Mouse (Mus musculus) c-Kit-positive CD71-positive TER-119-positive erythroid progenitor cells, embryonic 14.5 days (primary cell): ENCODE results near the gene Zfp423.

Experiments used
- DNase-seq: peaks from one replicate; pipeline ENCODE4 v3.0.0-alpha.2; 2013; ENCODE audit warnings: low spot score

Zfp423 gene

DNA sequence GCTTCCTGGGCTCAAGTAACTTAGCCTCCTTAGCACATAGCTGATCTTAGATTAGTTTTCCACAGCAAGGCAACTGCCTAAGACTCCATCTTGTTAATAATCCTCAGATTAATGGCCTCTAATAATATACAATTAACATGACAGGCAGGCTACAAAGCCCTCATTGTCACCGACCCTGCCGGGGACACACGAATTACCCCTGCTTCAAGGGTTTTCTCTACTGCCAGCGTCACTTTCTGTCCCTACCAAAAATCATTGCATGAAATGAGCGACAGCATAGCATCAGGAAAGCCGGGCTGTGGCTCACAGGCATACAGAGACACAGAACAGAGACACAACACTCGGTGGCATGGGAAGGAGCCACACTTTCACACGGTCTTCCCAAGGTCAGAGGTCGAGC is 262.3 kb downstream of the Zfp423 start:
- no peak for DNase-seq

DNA sequence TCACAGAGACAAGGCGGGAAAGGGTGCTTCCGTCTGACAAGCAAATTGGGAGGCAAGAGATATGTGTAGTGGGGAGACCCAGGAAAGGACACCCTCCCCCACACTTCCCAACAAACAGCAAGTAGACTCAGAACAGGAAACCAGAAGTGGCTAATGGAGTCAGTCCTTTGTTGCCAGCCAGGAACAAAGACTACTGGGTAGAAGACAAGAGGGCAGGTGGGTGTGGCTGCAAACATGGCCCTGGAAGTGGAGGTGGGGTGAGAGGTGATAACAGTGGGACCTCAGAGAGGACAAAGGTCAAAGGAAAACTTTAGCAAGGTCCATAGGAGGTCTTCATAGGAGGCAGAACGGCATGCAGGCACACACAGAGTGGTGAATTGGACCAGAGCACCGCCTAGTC is 265.7 kb downstream of the Zfp423 start:
- no peak for DNase-seq

DNA sequence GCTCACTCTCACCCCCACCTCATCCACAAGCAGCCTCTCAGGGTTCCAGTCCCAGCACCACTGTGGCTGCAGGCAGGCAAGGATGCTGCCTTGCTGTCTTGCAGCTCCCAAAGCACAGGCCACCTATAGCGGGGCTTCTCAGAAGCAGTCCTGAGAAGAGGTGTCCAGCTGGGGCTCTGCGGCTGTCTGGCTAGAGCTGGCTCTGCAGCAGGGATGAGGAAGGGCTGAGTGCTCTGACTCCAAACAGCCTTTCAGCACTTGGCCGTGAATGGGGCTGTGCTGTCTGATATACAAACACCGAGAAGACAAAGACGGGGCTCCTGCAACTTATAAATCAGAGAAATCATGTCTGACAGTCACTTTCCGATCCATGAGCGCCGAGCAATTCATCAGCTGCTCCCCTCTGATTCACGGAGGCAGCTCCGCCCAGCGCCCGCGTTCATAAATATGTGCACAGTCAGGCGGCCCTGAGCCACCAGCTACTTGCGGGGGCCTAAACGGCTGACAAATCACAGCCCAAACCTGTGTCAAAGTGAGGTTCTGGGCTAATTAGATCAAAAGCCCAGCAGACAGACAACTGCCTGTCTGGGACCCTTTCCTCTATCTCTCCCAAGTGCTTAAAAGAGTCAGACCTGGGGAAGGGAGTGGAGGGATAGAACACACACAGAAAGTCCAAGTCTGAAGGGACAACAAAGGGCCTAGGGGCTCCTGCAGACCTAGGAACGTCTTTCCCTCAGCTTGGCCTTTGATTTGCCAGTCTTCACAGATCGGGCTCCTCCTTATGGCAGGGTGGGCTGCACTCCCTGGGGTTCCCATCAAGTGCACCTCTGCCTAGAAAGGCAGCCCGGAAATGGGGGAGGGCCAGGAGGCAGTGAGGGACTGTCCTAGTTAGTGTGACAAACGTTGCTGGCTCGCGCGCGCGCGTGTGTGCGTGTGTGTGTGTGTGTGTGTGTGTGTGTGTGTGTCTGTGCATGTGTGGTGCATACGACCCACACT is 269.0 kb downstream of the Zfp423 start:
- DNase-seq, result no peak

DNA sequence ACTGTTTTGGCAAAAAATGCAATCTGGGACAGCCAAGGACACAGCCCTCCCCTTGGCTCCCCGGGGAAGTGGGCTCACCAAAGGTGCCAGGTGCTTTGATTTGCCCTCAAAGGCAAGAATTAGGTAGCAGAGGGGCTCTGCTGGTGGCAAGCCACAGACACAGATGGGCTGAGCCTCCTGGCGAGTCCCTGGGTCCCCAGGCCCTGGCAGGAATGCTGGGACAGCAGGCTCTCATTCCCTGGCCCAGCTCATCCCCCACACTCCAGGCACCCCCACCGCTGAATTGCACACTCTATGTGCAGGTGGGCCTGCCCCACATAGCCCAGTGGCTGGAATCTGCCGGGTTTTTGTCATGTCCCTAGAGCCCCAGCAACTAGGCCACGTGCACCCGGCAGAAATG is 270.2 kb downstream of the Zfp423 start:
- no peak for DNase-seq

DNA sequence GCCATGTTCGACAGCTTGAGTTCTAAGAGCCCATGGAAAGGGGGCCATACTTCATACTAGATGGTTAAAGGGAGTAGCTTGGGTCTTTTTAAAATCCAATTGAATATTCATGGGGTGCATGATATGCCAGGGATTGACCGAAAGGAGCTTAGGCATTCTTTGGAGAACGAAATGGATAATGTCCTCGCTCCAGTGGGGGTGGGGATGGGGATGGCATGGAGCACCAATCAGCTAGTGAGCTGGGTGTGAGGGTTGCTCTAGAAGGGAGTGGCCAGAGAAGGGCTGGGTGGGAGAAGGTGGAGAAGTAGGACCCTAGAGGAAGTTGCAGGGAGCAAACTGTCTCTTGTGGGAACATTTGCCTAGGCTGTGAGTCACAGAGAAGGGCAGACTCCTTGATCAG is 271.0 kb downstream of the Zfp423 start:
- no peak for DNase-seq

DNA sequence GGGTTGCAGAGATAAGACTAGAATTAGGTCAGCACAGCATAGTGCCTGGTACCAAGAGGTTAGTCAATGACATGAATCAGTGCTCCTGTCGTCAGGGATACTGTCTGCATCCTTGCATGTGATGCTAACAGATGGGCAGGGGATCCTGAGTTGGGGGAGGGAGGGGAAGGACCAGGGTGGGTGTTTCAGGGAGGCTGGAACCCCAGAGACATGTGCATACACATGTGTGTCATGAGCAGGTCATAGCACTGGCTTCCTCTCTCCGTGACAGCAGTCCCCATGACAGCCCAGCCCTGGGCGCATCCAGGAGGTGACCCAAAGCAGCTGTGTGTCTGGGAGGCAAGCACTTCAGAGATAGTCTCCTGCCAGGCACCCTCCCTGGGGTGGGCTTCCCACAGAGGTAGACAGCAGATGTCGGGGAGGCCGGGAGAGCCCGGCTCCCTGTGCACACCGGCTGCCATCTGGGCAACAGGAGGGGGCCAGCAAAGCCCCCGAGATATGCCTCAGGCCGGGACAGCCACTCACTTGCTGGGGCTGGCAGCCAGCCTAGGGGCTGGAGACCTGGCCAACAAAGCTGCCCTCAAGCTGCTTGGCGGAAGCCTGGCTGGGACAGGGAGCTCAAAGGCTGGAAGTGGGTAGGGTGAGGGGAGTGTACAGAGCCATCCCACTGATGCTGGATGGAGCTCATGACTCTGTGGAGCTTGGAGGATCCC is 272.3 kb downstream of the Zfp423 start:
- no peak for DNase-seq

DNA sequence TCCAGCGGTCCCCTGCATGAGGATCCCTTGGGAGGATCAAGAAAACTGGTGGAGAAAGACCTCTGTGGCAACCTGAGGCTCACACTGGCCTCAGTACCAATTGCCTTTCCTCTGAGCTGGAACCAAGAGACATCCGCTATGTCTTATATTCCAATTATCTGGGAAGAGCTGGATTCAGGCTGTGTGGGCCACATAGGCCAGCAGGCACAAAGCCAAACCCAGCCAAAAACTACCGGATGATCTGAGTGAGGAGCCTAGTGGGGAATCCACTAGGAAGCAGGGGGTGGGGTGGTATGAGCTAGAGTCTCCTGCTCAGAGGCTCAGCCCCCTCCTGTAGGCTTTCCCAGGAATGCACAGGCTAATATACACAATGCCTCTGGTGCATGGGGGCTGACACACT is 273.4 kb downstream of the Zfp423 start:
- DNase-seq, result no peak

DNA sequence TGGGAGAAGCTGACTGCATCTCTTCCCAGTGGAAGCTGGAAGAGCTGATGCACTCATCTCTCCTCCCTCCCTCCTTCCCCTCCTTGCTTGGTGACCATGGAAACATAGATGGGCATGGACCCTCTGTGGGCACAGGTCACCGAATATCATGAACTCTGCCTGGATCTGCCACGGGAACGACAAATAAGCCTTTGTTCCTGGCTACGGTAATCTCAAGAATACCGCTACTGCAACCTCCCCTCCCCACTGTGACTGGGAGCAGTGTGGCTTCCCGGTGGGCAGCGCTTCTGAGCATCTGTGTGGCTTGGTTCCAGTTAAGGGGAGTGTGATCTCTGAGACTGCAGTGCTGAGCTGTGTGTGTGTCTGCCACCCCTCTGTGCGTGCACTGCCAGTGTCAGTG is 274.0 kb downstream of the Zfp423 start:
- DNase-seq, result no peak

DNA sequence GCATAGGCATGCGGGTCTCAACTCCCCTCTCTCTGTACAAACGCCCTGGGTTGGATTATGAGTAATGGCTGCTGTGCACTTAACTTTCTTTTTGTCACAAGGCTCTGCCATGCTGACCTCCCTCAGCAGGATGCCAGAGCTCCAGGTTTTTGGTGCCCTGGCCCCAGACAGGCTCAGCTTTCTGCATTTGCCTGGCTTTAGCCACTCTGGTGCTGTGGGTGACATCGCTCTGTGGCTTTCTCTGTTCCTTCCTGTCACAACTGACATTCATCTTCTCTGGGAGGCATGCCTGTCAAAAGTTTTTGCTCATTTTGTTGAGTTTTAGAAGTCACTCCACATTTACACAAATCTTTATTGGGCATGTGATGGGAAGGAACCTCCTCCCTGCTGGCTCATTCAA is 277.3 kb downstream of the Zfp423 start:
- DNase-seq, result no peak

DNA sequence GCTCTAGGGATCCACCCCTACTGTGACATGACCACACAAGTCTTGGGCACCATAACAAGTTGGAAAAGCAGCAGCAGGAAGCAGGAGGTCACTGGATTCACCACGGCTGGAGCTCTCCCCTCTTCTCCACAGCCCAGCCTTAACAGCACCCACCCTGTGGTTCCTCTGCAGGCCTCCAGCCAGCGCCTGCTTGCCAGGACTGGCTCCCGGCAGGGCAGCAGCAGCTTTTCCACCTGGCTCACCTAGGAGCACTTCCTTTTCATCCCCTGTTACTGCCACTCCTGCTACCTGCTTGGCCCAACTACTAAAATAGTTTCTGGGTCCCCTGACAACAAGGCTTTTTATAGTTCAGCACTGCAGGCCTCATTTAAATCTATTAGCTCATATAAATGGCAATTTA is 279.4 kb downstream of the Zfp423 start:
- DNase-seq, result no peak

DNA sequence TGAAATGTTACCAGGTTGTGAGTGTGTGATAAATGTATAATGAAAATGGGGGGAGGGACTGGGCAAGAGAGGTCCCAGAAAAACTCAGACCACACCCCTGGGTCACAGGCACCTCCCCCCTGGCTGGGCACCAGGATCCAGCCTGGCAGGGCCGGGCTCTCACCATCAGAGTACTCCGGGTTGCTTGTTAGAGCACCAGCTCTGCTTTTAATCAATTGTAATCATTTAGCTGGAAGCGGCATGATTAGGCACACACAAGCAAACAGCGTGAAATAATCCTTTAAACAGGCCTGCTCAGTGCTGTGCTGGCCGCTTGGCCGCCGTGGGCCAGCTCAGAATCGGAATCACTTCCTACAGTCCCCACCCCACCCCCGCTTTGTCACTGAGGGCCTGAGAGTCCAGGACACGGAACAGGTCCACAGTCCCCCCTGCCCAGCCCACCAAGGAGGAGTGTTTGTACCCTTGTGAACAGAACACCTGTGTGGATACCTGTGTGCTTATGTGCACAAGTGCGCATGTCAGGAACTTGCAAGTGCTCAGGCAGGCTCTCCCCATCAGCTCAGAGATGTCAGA is 279.9 kb downstream of the Zfp423 start:
- DNase-seq, result no peak

DNA sequence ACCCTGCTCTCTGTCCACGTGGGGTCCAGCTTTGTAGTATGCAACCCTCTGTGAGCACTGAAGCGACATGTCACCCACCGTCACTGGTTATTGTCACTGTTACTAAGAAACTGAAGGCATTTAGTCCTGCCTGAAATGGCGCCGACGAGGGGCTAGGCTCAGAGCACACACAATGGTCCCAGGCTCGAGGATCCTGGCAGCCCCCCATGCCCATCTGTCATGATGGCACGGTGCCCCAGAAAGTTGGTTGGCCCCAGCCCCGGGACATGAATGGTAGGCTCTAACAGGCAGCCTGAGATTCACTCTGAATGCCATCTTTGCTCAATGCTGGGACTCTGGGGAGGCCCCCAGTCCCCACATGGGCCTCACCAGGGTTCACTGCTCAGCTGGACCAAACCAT is 284.0 kb downstream of the Zfp423 start:
- no peak for DNase-seq

DNA sequence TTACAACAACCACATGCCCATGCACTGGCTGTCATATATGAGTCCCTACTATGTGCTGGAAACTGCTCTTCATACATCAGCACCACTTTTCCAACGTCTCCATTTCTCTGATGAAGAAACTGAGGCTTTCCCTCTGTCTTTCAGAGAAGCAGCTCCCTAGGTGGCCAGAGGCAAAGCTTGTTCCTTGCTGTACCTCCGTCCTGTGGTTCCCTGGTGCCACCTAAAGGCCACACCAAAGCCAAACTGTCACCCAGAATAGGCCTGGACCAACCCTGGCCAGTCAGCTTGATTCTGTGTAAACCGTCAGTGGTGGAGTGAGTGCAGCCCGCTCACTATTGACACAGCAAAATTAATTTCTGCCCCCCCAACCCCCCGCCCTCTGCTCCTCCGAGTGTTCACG is 285.2 kb downstream of the Zfp423 start:
- no peak for DNase-seq

DNA sequence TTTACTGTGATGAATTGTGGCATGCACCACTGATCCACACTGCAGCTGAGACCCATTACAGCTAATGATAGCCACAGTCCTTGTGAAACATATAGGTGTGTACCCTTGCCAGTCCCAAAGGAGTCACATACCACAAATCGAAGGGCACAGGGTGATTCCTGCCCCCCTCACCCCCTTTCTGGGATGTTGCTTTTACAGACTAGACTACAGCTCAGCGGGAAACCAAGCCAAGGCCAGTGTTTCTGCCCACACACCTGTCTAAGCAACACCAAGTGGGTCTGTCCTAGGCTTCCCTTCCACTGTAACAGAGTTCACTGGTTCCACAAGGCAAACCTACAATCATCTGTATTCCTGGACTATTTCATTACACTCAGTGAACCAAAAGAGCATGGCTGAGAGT is 287.2 kb downstream of the Zfp423 start:
- no peak for DNase-seq

DNA sequence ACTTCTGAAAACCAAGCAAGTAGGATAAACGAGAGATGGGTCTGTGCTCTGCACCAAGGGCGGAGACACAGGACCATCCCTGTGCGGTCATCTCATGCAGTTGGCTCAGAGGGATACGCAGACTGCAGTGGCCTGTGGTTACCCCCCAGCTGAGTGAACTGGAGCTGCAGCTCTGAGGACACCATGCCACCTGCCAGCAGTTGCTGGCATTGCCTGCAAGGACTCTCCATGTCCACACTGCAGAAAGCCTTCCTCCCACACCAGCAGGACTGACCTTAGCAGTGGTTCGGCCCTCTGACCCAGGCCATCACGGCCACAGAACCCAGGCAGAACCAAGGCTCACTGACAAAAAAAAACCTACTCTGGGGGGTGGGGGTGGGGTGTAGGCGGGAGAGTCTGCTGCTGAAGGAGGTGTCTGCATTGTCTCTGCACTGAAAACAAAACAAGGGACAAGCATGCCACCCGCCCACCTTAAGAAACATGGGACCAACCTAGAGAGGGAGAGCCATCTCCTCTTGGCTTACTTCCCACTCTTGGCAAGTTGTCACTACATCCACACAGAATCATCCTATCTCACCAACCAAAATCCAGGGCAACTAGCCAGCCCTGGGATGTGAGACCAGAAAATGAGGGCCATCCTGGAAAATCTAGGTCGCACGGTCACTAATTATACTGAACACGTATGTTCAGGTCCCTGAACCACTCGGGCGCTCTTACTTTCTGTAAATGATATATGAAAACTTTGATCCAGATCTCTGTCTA is 288.0 kb downstream of the Zfp423 start:
- no peak for DNase-seq

DNA sequence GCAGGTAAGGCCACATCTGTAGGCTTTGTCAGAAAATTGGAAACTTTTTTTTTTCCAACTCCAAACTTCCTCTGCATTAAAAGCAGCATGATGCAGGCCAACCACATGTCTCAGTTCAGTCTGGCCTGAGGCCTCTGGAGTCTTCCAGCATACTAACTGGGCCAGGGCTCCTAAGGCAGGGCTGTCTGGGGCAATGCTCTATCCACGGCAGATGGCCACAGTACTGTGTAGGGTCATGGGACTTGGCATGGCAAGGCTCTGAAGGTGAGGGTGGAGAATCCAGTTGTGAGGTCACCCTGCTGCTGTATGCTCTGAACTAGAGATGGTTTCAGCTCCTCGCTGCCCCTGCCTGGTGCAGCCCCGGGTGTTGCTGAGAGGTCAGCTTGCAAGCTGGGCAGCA is 289.2 kb downstream of the Zfp423 start:
- DNase-seq, result no peak

DNA sequence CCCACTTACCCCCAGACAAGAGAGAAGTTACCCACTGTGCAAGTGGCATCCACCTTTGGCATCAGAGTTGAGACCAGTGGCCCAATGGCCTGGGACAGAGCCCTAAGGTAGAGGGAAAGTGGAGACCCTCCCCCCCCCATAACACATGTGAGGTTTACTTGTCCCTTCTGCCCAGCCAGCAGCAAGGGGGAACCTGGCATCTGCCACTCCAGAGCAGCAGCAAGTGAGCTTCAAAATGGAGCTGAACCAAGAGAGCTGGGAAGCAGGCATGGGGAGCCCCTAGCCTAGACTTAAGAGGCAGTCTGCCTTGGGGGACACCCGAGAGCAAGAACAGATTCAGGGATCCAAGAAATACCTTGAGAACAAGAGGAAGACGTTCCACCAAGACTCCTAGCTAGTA is 290.7 kb downstream of the Zfp423 start:
- no peak for DNase-seq

DNA sequence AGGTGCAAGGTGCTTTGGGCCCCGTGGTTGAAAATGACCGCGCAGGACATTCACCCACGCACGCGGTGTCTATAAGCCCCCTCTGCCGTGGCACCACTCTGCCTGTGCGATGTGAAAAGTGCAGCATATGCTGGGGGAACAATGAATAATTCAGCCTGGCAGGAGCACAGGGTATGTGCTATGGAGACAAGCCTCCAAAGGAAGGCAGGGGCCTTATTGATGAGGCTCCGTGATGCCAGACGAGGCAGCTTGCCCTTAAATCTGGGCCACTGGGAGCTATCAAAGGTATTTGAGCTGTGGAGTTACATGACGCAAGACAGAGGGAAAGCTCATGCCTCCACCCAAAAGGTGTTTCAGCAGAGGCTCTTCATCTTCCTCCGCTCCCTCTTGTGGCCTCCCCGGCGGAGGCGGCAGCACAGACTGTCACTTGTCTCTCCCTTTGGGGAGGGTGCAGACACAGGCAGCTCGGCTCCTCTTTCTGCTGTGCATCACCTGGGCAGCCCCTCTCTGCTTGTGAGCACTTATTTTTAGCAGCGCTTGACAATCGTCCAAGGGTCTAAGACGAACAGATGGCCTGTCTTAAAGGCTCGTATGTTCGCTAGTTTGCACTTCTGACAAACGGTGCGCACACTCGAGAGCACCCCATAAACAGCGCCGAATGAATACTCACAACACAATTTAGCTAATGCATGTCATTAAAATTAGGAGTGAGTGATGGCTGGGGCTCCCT is 291.3 kb downstream of the Zfp423 start:
- no peak for DNase-seq

DNA sequence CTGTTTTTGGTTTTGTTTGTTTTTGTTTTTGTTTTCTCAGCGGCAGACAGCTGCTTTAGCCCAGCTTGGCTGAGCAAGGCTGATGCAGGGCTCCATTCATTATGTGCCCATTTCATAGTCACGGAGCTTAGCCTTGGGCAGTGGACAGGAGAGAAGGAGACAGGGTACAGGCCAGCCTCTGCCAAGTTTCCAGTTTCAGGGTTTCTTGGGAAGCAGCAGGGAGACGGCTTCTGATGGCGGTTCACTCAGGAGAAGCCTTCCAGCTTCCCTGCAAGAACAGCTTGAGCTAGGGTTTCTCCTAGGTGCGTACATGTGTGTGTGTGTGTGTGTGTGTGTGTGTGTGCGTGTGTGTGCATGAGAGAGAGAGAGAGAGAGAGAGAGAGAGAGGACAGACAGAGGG is 292.1 kb downstream of the Zfp423 start:
- DNase-seq, result no peak

DNA sequence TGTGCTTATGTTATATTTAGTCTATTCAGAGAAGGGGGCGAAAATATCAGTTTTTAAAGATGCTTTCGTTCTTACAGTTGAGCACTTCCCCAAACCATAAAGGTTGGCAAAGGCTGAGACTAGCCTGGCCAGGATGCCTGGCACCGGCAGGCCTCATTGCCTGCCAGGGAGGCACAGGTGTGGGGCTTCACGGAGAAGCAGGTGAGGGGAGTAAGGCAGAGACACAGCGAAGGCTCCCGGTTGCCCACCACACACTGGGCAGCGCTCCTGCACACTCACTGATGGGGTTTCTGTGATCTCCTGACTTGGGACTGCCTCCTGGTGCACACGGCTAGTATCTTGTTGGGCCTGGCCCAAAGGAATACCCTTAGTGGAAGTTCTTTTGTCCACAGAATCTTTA is 294.1 kb downstream of the Zfp423 start:
- DNase-seq, result no peak

DNA sequence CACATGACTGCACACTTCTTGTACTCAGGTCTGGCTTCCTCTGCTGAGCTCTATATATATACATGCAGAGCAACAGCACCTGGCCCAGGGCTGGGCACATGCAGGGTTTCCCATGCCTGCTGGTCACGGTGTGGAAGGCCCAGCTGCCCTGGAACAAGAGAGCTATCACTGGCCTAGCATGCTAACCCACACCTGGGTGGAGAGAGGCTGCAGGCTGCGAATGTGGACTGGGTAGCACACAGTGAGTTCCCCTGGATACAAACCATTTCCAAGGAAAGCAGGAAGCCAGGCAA is 295.2 kb downstream of the Zfp423 start:
- no peak for DNase-seq
